Mouse (Mus musculus): Measurements from ENCODE around the gene Clptm1l. TPM values are rescaled to one million over a fixed set of nuclear protein-coding genes. Genes with fewer than 3 reads are reported as not detected.

Gene Clptm1l
- polyA plus RNA-seq, 1 experiment = 100 TPM

DNA sequence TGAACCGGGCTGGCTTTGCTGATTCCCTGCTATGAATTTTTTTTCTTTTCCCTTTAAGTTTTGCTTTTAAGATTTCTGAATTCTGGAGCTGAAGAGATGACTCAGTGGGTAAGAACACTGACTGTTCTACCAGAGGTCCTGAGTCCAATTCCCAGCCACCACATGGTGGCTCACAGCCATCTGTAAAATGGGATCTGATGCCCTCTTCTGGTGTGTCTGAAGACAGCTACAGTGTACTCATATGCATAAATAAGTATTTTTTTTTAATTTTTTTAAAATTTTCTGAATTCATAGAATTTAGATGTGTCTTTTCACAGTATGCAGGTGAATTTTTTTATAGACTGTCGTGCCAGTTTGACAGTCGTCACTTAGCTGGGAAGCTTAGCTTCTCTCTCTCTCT lies 28.0 kb downstream of the Clptm1l start:
- Histone ChIP-seq H3K27me3 (ENCODE audit: control insufficient read depth, insufficient read depth, low read length) (no peaks in the 10 kb centered on the region), H3K4me1 (ENCODE audit: control insufficient read depth, insufficient read depth, low read length) (0 out of 2 replicates have a peak, but pooled peaks cover 5% of the 10 kb centered on the region), H3K4me3 (replicated peaks; ENCODE audit: insufficient read depth, low read depth, low read length) (no peak overlapping the region), H3K27ac (ENCODE audit: insufficient read depth, low read length) (no peak overlapping the region)
- no peak for TF ChIP-seq POLR2A (IDR thresholded peaks at IDR 0.05; ENCODE audit: borderline replicate concordance, insufficient read depth, low read length)
- no peak for TF ChIP-seq CTCF (IDR thresholded peaks at IDR 0.05; ENCODE audit: borderline replicate concordance, insufficient read depth, low read depth, low read length)
- 89% methylated on average over 3 of the region's 3 CpGs for WGBS
- DNase-seq = no peak

- TF ChIP-seq CTCF (IDR thresholded peaks at IDR 0.05; ENCODE audit: borderline replicate concordance, insufficient read depth, low read depth, low read length) = no peak
- no peak for TF ChIP-seq POLR2A (IDR thresholded peaks at IDR 0.05; ENCODE audit: borderline replicate concordance, insufficient read depth, low read length)
- Histone ChIP-seq H3K4me3 (replicated peaks; ENCODE audit: insufficient read depth, low read depth, low read length) (no peak overlapping the region), H3K27me3 (ENCODE audit: control insufficient read depth, insufficient read depth, low read length) (no peaks in the 10 kb centered on the region), H3K4me1 (ENCODE audit: control insufficient read depth, insufficient read depth, low read length) (no peaks in the 10 kb centered on the region), H3K27ac (ENCODE audit: insufficient read depth, low read length) (no peak overlapping the region)
- 81% methylated on average over 5 of the region's 6 CpGs for WGBS
- no peak for DNase-seq
Measured at GRCm38 (mm10) chr13:73637826-73638225, 34.0 kb downstream of the Clptm1l start.

DNA sequence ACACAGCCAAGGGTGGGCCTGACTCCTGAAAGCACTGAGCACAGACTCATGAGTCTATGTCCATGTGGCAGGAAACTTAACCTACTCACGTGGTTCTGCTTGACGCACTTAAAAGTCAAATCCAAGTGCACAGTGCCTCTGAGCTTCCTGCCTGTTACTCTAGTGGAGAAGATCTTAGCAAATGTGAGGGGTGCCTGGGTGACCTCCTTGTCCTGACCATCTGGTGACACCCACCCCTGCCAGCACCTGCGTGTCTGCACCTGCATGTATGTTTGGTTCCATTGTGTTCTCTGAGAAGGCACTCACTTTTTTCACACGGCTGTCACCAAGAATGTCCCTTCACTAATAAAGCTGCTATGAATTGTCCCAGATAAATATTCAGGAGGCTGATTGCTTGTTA lies 37.5 kb downstream of the Clptm1l start:
- TF ChIP-seq CTCF (IDR thresholded peaks at IDR 0.05; ENCODE audit: borderline replicate concordance, insufficient read depth, low read depth, low read length) = no peak
- no peak for TF ChIP-seq POLR2A (IDR thresholded peaks at IDR 0.05; ENCODE audit: borderline replicate concordance, insufficient read depth, low read length)
- WGBS = 81% methylated on average over 4 of the region's 4 CpGs

DNA sequence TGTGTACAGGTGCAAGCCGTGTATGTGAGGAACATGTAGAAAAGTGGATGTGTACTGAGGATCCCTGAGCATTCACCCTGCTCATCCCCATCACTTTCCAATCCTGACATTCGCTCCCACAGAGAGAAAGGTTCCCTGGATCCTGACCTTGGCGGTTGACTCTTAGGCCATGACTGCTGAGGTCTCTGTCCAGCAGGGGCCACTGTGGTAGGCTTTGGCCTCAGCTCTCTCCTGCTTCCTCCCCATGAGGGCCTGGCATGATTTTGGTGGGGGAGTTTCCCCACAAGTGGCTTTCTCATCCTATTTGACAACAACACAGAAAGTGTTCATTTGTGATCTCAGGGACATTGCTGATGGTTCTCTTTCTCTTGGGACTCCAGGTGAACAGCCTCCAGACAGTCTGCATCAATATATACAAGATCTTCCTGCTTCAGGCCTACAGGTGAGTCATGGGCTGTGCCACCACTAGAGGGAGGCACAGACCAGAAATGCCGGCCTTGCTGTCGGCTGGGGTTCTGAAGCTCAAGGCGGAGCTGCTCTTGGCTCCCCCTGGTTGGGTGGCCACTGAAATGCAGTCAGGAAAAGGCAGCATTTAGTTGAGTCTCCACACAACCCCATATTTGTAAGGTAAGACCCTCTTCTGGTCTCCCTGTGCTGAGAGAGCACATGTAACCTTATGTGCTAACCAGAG lies 42.7 kb downstream of the Clptm1l start:
- Histone ChIP-seq H3K27me3 (ENCODE audit: control insufficient read depth, insufficient read depth, low read length) (no peaks in the 10 kb centered on the region), H3K27ac (ENCODE audit: insufficient read depth, low read length) (no peak overlapping the region), H3K4me3 (replicated peaks; ENCODE audit: insufficient read depth, low read depth, low read length) (no peak overlapping the region), H3K4me1 (ENCODE audit: control insufficient read depth, insufficient read depth, low read length) (no peaks in the 10 kb centered on the region)
- TF ChIP-seq POLR2A (IDR thresholded peaks at IDR 0.05; ENCODE audit: borderline replicate concordance, insufficient read depth, low read length) = no peak
- peak; percentile 69 for TF ChIP-seq CTCF (IDR thresholded peaks at IDR 0.05; ENCODE audit: borderline replicate concordance, insufficient read depth, low read depth, low read length)
- peak; percentile 19 to 22 for DNase-seq
- WGBS = 40% methylated on average over 6 of the region's 6 CpGs

More for the DNA sequence above, 37.5 kb downstream of the Clptm1l start:
- Histone ChIP-seq H3K4me1 (ENCODE audit: control insufficient read depth, insufficient read depth, low read length) (no peaks in the 10 kb centered on the region), H3K27ac (ENCODE audit: insufficient read depth, low read length) (no peak overlapping the region), H3K4me3 (replicated peaks; ENCODE audit: insufficient read depth, low read depth, low read length) (no peak overlapping the region), H3K27me3 (ENCODE audit: control insufficient read depth, insufficient read depth, low read length) (no peaks in the 10 kb centered on the region)
- no peak for DNase-seq

GRCm38 (mm10) chr13:73653266-73653665 lies 49.5 kb downstream of the Clptm1l start:
- Histone ChIP-seq H3K4me1 (ENCODE audit: control insufficient read depth, insufficient read depth, low read length) (no peaks in the 10 kb centered on the region), H3K27ac (ENCODE audit: insufficient read depth, low read length) (no peak overlapping the region), H3K27me3 (ENCODE audit: control insufficient read depth, insufficient read depth, low read length) (no peaks in the 10 kb centered on the region), H3K4me3 (replicated peaks; ENCODE audit: insufficient read depth, low read depth, low read length) (no peak overlapping the region)
- DNase-seq = no peak
- TF ChIP-seq CTCF (IDR thresholded peaks at IDR 0.05; ENCODE audit: borderline replicate concordance, insufficient read depth, low read depth, low read length) (no peak), POLR2A (IDR thresholded peaks at IDR 0.05; ENCODE audit: borderline replicate concordance, insufficient read depth, low read length) (no peak)
- 62% methylated on average over 3 of the region's 3 CpGs for WGBS

- Histone ChIP-seq H3K27me3 (ENCODE audit: control insufficient read depth, insufficient read depth, low read length) (no peaks in the 10 kb centered on the region), H3K27ac (ENCODE audit: insufficient read depth, low read length) (no peak overlapping the region), H3K4me1 (ENCODE audit: control insufficient read depth, insufficient read depth, low read length) (no peaks in the 10 kb centered on the region), H3K4me3 (replicated peaks; ENCODE audit: insufficient read depth, low read depth, low read length) (no peak overlapping the region)
- no peak for TF ChIP-seq POLR2A (IDR thresholded peaks at IDR 0.05; ENCODE audit: borderline replicate concordance, insufficient read depth, low read length)
- no peak for TF ChIP-seq CTCF (IDR thresholded peaks at IDR 0.05; ENCODE audit: borderline replicate concordance, insufficient read depth, low read depth, low read length)
- 67% methylated on average over 3 of the region's 3 CpGs for WGBS
- DNase-seq = no peak
Measured at GRCm38 (mm10) chr13:73654976-73655375, 51.2 kb downstream of the Clptm1l start.

DNA sequence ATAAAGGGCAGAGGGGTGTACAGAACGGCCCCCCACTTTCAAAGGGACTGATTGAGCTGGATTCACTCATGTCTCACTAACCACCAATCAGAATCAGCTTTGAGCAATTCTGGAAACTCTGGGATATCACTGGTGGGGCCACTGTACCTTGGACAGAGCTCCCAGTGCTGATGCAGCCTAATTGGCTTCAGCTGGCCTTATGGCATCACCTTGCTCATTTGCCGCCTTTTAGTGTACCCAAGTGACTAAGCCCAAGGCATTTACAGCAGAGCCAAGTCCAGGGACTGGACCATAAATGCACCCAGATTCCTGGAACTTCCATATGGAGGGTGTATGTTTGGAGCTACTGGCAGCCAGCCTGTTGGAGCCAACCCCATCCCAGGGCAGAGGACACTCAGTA lies 55.1 kb downstream of the Clptm1l start:
- TF ChIP-seq CTCF (IDR thresholded peaks at IDR 0.05; ENCODE audit: borderline replicate concordance, insufficient read depth, low read depth, low read length) (no peak), POLR2A (IDR thresholded peaks at IDR 0.05; ENCODE audit: borderline replicate concordance, insufficient read depth, low read length) (no peak)
- no peak overlapping the region for H3K27ac ChIP-seq (ENCODE audit: insufficient read depth, low read length)
- H3K27me3 ChIP-seq (ENCODE audit: control insufficient read depth, insufficient read depth, low read length) = no peaks in the 10 kb centered on the region
- no peak for DNase-seq
- no peaks in the 10 kb centered on the region for H3K4me1 ChIP-seq (ENCODE audit: control insufficient read depth, insufficient read depth, low read length)
- no peak overlapping the region for H3K4me3 ChIP-seq (replicated peaks; ENCODE audit: insufficient read depth, low read depth, low read length)
- 29% methylated on average over 2 of the region's 2 CpGs for WGBS

DNA sequence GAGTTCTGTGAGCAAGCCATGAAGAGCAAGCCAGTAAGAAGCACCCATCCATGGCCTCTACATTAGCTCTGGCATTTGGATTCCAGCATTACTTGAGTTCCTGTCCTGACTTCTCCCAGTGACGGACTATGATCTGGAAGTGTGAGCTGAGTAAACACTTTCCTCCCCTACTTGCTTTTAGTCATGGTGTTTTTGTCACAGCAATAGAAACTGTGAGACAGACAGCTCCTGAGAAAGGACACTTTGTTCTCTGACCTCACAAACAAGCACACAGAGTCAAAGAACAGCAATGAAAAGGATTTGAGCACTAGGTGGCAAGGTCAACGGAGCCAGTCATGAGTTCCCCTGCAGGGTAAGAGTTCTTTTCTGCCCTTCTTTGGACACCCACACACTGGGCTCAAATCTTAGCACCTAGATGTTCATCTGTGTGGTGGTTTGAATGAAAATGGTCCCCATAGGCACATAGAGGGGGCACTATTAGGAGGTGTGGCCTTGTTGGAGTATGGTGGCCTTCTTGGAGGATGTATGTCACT lies 56.4 kb downstream of the Clptm1l start:
- H3K4me1 ChIP-seq (ENCODE audit: control insufficient read depth, insufficient read depth, low read length) = no peaks in the 10 kb centered on the region
- H3K27me3 ChIP-seq (ENCODE audit: control insufficient read depth, insufficient read depth, low read length) = no peaks in the 10 kb centered on the region
- no peak overlapping the region for H3K27ac ChIP-seq (ENCODE audit: insufficient read depth, low read length)
- no peak overlapping the region for H3K4me3 ChIP-seq (replicated peaks; ENCODE audit: insufficient read depth, low read depth, low read length)
- 66% methylated on average over 2 of the region's 2 CpGs for WGBS
- DNase-seq = no peak
- TF ChIP-seq CTCF (IDR thresholded peaks at IDR 0.05; ENCODE audit: borderline replicate concordance, insufficient read depth, low read depth, low read length) (no peak), POLR2A (IDR thresholded peaks at IDR 0.05; ENCODE audit: borderline replicate concordance, insufficient read depth, low read length) (no peak)

Other genes starting within 250 kb of the Clptm1l start
- 38.4 and 38.8 TPM in 2 replicates for gene Lpcat1, start 136.8 kb upstream of the Clptm1l start, polyA plus RNA-seq (2012; rRNA removed)
- 0.03 and 0.05 TPM in 2 replicates for gene Slc6a3, start 67.3 kb upstream of the Clptm1l start, polyA plus RNA-seq (2012; rRNA removed)
- gene Tert, start 22.9 kb downstream of the Clptm1l start, polyA plus RNA-seq (2012; rRNA removed) = 1.4 TPM in 2 replicates
- gene Slc6a18, start 74.0 kb downstream of the Clptm1l start, polyA plus RNA-seq (2012; rRNA removed) = not detected in 2 replicates
- 0.57 and 0.77 TPM in 2 replicates for gene Slc6a19, start 100.9 kb downstream of the Clptm1l start, polyA plus RNA-seq (2012; rRNA removed)
- gene Slc12a7, start 129.1 kb downstream of the Clptm1l start, polyA plus RNA-seq (2012; rRNA removed) = 3.5 and 3.7 TPM in 2 replicates
- gene Nkd2, start 243.6 kb downstream of the Clptm1l start, polyA plus RNA-seq (2012; rRNA removed) = 2.3 and 2.4 TPM in 2 replicates

All from cerebellum, adult 2 months (tissue).